Mouse (Mus musculus): Measurements from ENCODE around the gene Sumf1.

Gene Sumf1

DNA sequence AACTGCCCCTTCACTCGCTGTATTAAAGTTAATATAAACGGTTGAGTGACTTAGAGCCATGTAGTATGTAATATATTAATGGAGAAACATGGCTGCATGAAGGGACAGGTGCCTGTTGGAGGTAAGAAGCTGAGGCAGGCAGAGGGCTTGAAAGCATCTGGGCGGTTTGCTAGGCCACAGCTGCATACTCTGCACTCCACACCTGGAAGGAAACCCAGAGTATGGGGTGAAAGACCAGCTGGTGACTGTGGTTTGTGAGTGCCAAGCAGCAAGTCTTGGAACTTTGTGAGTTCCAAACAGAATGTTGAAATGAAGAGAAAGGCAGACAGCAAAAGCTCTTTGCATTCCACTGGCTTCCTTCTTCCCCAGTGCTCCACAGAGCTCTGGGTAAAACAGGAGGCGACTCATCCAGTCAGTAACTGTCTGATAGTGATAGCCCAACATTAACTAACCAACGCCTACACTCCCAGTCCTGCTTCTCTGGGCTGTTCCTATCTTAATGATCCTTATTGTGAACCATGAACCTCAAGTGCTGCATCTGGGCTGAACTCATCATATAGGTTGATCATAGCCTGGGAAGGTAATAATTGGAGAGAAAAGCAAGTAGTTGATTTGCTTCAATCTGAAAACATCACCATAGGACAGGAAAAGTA lies 21.7 kb upstream of the Sumf1 start:
- in situ Hi-C loops (cut with MboI) = no loop called here

DNA sequence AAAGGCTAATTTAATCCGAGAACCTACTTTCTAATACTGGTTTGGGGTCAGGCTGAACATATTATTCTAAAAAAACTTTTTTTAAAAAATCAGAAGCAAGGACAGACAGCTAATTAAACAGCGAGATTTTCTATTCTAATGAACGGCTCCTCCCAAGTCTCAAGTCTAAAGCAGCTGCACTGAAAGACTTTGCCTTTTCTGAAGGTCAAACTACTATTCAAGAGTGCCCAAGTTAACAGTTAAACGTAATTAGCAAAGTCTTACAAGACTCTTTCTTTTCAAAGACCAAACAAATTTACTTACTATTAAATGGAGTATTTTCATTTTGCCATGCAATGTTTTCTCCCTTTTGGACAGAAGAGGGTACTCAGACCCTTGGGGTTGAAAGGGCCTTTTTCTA lies 20.8 kb upstream of the Sumf1 start:
- in situ Hi-C loops (cut with MboI) = no loop called here

DNA sequence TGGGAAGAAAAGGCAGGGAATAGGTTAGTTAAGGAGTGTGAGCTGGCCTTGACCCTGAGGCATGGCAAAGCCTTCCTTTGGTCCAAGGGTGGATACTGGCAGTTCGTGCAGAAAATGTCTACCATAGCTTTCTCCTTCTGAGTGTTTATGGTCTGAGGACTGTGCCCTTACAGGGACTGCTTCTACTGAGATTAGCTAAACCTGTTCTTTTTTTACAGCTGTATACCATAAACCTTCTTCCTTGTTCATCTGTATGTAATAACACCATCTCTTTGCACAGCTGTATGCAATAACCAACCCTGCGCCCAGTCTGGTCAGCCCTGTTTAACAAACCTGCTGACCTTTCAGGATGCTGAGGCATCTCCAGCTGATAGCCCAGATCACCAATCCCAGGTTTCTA lies 18.9 kb upstream of the Sumf1 start:
- in situ Hi-C loops (cut with MboI) = no loop called here

DNA sequence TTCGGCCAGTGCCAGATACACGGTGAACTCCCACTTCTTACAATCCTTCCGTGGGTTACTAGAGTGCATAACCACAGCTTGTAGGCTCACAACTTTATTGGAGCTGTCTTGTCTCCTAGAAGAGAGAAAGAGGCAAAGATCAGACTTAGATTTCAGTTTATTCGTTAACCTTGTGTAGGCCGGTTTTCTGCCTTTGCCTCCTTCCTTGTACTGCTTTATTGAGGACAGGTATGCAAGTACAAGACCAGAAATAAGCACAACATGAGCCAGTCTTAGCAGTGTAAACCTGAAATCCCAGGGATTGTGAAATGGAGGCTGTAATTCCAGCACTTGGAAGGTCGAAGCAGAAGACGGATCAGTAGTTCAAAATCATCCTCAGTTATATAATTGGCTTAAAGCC lies 12.9 kb upstream of the Sumf1 start:
- in situ Hi-C loops (cut with MboI) = loop anchor here (25.0 kb wide), 1 partner anchor 514 kb away; no protein-coding TSS in a partner anchor

DNA sequence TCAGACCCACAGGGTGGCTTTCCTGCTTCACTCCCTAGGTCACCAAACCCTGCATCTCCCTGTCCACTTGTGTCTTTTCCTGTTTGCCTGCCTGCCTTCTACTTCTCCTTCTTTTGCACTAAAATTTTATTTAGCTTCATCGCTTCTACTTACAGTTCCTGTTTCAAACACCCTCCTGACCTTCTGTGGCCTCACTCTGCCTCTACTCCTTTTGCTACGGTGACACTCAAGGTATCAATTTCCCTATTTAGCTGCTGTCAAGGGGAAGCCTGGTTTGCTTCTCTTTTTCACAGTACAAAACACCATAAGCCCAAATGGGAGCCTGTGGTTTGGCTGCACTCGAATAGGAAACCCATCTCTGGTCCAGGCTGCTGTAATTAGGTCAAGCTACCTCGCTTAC lies 11.7 kb upstream of the Sumf1 start:
- in situ Hi-C loops (cut with MboI) = loop anchor here (25.0 kb wide), 1 partner anchor 515 kb away; no protein-coding TSS in a partner anchor

DNA sequence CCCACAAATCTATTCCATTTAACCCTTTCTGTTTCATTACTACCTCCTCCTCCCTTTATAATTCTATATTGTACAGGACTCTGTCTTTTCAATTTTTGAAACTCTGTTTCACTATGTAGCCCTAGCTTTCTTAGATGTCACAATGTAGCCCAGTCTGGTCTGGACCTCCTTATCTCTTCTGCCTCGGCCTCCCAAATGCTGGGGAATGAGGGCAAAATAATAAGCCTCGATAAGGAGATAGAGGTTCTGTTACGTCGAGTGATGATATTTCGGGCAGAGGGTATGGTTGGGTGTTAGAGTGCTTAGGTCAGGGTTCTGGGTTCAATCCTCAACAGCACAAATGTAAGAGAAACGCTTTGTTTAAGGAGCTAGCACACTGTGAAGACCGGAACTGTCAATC lies 11.3 kb upstream of the Sumf1 start:
- in situ Hi-C loops (cut with MboI) = loop anchor here (25.0 kb wide), 1 partner anchor 516 kb away; no protein-coding TSS in a partner anchor

DNA sequence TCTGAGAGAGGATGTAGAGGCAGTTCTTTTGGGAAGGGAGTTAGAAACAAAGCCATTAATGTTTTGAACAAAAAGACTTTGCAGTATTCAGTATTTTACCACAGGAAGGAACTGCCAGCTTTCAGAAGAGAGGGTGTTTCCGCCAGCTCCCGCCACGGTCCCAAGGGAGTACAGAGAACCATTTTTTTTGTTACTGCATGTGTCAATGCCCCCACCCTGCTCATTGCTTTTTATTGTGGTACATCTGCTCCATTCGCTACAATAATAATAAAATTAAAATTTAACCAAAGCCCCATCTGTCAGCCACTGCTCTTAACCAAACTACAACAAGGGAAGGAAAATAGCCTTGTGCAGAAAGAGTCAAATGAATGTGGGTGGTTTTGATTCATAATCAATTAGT lies 7.2 kb upstream of the Sumf1 start:
- in situ Hi-C loops (cut with MboI) = loop anchor here (25.0 kb wide), 1 partner anchor 520 kb away; no protein-coding TSS in a partner anchor

DNA sequence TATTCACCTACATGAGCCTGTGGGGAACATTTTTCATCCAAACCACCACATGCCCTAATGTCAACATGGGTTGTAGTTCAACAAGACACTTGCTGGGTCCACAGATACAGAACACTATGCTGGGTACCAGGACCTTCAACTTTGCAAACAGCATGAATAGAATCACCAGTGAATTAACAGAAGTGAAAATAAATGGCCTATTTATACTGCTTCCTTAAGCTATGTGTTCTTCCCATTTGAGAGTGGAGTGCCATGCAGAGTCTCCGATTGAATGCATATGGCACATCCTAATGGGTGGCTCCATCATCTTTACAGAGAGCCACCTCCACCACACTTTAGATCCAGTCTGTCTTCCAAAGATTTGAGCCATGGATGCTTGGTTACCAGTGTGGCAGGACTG lies 5.3 kb upstream of the Sumf1 start:
- in situ Hi-C loops (cut with MboI) = loop anchor here (25.0 kb wide), 1 partner anchor 522 kb away; no protein-coding TSS in a partner anchor

DNA sequence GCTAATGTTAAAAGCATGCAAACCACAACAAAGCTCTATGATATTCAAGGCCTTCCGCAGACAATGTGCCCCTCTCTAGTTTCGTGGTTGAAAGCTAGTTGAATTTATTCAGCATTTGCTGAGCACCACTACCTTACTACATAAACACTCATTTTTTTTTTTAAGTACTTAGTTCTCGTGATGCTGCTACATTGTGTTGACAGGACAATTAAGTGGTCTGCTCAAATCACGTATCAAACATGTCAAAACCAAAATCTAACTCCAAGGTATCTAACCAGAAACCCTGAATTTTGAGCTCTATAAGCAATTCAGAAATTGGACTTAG lies 265 bp upstream of the Sumf1 start:
- in situ Hi-C loops (cut with MboI) = loop anchor here (25.0 kb wide), 1 partner anchor 527 kb away; no protein-coding TSS in a partner anchor

DNA sequence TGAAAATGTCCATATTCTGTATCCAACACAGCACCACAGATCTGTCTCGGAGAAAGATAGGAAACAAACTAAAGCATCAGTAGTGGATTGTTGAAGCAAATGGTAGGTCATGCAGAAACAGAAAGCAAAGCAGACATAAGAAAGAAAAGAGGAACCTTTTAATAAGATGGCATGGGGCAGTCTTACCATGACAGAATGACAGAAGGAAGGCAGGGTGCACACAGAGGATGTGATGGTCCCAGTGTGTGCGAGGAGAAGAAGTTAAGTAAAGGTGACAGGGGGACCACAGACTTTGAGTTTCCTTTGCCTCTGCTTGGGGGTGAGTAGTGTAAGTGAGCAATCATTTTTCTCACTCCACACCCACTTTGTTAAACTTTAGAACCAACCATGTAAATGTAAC lies 6.3 kb downstream of the Sumf1 start:
- in situ Hi-C loops (cut with MboI) = loop anchor here (25.0 kb wide), 1 partner anchor 533 kb away; no protein-coding TSS in a partner anchor

DNA sequence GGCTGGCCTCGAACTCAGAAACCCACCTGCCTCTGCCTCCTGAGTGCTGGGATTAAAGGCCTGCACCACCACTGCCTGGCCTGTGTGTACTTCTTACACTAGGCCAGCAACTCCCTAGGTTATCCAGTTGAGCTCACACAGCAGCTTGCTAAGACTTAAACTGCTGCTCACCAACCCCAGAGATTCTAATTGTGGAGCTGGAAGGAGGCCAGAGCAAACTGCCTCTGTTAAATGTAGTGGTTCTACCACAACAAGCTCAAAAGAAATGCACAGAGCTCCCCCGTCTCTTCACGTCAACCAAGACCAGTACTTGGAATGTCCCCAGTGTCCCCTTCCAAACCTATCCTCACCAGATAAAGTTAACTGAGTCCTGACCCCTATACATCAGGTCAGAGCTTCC lies 11.2 kb downstream of the Sumf1 start:
- in situ Hi-C loops (cut with MboI) = no loop called here

DNA sequence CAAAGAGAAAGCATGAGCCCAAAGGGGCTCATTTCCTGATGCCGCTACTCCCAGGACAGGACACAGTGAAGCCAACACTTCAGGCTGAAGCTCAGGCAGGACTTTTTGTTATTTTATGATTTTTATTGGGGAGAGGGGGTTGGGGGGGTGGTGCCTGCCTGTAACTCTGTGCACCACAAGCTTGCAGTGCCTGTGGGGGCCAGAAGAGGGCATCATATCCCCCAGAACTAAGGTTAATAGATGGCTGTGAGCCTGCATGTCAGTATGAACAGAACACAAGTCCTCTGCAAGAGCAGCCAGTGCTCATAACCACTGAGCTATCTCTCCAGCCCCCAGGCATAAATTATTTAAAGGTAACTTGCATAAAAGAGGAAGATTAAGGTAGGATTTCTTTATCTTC lies 13.2 kb downstream of the Sumf1 start:
- in situ Hi-C loops (cut with MboI) = no loop called here

DNA sequence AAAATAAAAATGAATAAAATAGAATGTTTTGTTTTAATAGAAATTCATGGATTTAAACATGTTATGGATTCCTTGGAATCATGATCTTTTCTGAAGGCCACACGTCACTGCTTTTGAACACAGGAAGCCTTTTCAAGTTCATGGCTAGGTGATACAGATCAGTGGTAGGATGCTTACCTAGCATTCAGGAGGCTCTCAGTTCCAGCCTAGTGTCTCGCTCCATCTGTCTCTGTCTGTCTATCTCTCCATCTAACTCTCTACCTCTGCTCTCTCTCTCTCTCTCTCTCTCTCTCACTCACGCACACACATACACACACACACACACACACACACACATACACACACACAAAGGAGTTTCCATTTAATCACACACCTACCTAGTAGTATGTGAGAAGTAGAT lies 15.9 kb downstream of the Sumf1 start:
- in situ Hi-C loops (cut with MboI) = no loop called here

DNA sequence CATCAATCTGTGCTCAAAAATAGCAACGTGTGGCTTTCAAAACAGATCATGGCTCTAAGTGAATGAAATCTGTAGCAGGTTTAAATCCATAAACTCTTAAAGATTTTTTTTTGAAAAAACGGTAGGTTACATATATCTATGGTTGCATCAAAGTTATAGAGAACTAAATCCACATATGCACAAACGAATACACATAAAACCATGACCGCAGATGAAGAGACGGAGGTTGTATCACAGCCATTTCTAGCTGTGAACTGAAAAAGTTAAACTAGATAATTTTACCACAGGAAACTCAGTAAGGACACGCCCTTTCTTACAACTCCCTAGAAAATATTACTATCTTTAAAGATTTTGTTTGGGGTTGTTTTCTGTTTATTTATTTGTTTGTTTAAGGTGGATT lies 16.7 kb downstream of the Sumf1 start:
- in situ Hi-C loops (cut with MboI) = no loop called here

DNA sequence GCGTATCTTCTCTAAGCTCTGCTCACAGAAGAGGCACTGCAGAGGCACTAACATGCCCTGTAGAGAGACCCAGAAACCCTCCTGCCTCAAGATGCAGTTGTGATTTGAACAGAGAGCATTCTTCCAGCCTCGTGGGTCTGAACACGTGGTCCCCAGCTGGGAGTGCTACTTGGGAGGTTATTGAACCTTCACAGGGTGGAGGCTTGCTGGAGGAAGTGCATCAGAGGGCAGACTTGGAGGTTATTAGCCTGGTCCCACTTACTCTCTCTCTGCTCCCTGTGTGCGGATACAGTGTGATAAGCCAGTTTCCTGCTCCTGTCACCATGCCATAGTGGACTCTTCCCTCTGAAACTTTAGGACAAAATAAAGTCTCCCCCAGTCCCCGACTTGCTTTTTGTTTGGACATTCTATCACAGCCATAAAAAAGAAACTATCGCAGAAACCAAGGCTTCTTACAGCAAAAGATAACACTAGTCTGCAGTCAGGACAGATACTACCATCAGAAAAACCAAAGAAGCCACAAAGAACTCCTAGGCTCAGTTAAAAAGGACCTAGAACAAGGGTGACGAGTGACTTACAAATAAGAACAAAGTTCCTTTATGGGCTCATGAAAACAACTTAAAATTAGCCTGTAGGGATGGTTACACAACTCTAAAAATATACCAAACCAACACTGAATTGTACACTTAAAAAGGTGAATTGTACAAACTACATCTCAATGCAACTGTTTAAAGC lies 17.3 kb downstream of the Sumf1 start:
- in situ Hi-C loops (cut with MboI) = no loop called here

DNA sequence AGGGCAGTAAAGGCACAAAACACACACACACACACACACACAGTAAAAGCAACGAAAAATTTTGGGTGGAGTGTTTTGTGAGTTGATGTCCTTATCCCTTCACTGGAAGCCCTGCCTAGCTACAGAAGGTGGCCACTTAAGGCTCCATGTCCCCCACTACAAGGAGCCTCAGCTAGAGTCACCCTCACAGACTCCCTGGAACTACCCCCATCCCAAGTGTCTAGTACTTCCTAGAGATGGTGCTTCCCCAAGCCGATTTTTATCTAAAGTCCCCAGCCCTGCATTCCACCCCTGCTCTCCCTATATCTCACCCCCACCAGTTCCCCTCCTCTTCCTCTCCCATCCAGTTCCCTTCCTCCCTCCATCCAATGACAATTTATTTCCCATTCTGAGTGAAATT lies 19.8 kb downstream of the Sumf1 start:
- in situ Hi-C loops (cut with MboI) = no loop called here

DNA sequence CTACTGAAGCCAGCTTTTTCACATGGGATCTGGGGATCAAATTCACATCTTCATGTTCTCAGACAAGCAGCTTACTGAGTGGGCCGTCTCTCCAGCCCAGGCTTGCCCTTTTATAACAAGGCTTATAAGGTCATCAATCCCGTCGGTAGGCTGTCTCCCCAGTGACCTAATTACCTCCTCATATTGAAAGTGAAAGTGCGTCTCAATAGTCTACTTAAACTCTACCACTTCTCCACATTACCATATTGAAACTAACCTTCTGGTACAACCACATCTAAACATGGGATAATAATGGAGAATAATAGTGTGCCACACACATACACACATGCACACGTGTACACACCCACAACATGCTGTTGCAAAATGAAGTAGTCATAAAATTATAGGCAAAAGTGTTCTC lies 20.4 kb downstream of the Sumf1 start:
- in situ Hi-C loops (cut with MboI) = no loop called here

DNA sequence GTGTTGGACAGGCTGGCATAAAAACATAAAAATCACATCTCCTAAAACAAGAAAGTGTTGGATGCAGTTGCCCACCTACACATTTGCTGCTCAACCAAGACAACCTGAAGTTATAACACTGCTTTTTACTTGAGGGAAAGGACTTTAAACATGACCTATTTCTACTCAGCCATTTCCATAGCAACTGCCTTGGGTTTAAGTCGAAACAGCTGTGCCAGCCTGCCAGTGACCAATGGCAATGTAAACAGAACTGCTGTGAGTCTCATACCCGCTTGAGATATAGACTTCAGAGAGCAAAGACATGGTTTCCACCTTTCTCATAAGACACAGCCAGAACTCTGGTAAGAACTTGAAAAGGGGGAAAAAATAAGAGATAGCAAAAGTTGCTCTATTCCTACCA lies 24.8 kb downstream of the Sumf1 start:
- in situ Hi-C loops (cut with MboI) = no loop called here

DNA sequence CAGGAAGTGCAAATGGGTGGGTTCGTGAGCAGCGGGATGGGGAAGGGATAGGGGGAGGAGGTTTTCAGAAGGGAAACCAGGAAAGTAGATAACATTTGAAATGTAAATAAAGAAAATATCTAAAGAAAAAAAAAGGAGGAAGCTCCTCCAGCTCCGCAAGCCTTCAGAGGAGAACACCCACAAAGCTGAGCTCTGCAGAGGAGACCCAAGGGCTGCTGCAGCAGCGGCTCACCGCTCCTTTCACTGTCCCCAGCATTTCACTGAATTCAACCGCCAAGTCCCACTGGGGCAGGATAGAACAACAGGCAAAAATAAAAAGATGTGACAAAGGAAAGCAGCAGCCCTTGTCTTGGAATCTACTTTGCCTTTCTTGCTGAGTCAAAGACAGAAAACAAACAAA lies 28.5 kb downstream of the Sumf1 start:
- in situ Hi-C loops (cut with MboI) = no loop called here

DNA sequence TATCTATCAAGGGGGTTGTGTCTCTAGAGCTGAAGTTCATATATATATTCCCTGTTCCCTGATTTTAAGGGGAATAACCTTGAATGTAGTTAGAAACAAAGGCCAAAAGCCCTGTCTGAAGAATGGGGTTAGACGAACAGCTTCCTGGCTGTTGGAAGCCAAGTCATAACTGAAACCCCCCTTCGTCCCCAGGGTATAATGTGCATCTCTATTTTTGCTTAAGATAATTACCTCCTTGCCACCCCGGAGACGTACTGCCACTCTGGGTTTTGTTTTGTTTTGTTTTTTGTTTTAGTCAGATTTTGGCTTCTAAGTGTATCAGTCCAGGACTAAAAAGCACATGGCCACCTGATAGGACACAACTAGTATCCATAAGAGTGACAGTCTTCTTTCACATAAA lies 31.1 kb downstream of the Sumf1 start:
- in situ Hi-C loops (cut with MboI) = no loop called here

DNA sequence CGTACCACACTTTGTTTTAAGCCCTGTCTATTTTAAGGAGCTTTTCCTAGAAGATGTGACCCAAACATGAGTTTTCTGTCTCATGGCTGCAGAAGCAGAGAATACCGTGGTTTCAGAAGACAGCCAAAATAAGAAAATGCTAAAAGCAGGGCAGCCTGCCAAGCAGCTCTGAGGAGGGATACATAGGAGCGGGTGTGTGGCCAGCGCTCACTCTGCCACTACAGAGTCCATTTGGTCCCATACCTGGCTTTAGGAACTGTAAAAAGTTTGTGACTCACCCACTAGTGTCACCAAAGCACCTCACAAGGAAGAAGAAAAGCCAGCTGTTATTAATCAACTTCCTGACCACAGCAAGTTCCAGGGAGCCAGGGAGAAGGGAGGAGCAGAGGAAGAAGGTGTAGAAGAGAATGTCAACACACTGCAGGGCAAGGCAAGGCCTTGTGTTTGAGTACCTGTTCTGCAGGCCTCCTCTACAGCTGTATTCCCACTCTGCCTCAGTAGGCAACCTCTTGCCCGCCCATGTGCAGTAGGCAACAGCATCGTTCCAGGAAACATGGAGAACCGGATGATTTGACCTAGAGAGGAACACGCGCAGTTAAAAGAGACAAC lies 32.6 kb downstream of the Sumf1 start:
- in situ Hi-C loops (cut with MboI) = no loop called here

DNA sequence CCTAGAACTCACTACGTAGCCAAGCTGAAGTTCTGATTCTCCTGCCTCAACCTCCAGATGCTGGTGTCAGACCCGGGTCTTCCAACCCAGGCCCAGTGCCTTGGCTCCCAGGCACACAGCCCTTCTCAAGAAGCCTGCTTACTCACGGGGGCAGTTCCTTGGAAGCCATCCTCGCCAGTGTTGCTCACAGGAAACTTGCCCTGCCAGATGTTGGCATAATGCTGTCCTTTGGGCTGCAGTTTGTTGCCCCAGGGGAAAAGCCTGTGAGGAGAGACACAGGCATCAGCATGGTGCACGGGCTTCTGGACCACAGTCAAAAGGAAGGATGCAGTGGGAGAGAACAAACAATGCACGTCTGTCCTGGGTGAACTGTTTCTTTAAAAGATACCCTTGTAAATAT lies 33.3 kb downstream of the Sumf1 start:
- in situ Hi-C loops (cut with MboI) = no loop called here

DNA sequence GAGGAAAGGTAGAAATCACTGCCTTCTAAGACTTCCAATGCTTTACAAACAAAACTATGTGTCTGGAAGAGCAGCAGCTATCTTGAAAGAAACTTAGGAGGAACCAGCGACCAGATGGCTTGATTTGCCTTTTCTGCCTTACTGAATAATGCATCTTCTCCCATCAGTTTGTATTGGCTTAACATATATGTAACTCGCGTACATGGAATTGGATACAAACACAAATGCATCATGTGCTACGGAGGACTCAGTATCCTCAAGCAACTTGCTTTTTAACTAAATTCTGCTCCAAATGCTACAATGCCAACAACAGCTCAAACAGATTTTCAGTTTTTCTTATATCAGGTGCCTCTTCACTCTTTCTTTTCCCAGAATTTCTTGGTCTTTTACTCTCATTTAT lies 36.1 kb downstream of the Sumf1 start:
- in situ Hi-C loops (cut with MboI) = no loop called here
